Mouse (Mus musculus) ES-E14 (cell line): ENCODE measurements at regions not wholly inside any gene's neighbourhood (a gene's known extent, or its start where the extent isn't known, plus 50 kb on each side); places are given as distances from the start of the nearest gene placed in this dataset.

Experiments
- DNase-seq: peaks from one replicate; pipeline ENCODE4 v3.0.0-alpha.2; 2013; ENCODE audit warnings: low read depth, low spot score
- H3K27ac ChIP-seq: 2 replicates; pipeline ENCODE4 v1.5.1; 2012; ENCODE audit warnings: low read depth, mild to moderate bottlenecking, low read length, moderate library complexity, mixed read lengths; ENCODE audit not compliant: poor library complexity, insufficient read depth, severe bottlenecking
- H3K36me3 ChIP-seq: 2 replicates; pipeline ENCODE4 v1.6.1; 2012; ENCODE audit warnings: mild to moderate bottlenecking, low read length, moderate library complexity, mixed read lengths; ENCODE audit not compliant: control insufficient read depth, poor library complexity, insufficient read depth, severe bottlenecking
- H3K4me1 ChIP-seq, 2 experiments: fragments of 150-350 bp in 1 of 2; sonication (generic) in 1 of 2; 2 replicates each; pipeline ENCODE4 v1.6.1; 2012; ENCODE audit warnings: low read length in 2 of 2, mild to moderate bottlenecking in 1 of 2, mixed read lengths in 1 of 2; ENCODE audit not compliant: control insufficient read depth in 2 of 2, insufficient read depth in 2 of 2, poor library complexity in 1 of 2
- H3K4me3 ChIP-seq, 2 experiments: fragments of 150-350 bp in 1 of 2; sonication (generic) in 1 of 2; 2 replicates each; pipeline ENCODE4 v1.5.1; 2012; ENCODE audit warnings: low read length in 2 of 2, low read depth in 1 of 2, mild to moderate bottlenecking in 1 of 2, mixed read lengths in 1 of 2; ENCODE audit not compliant: insufficient read depth in 1 of 2, poor library complexity in 1 of 2, severe bottlenecking in 1 of 2
- H3K9ac ChIP-seq: 2 replicates; pipeline ENCODE4 v1.6.1; 2012; ENCODE audit warnings: low read depth, mild to moderate bottlenecking, low read length, mixed read lengths; ENCODE audit not compliant: poor library complexity, insufficient read depth, severe bottlenecking
- H3K9me3 ChIP-seq: fragments of 150-350 bp; sonication (generic); 2 replicates; pipeline ENCODE4 v1.6.1; 2012; ENCODE audit warnings: low read depth, mild to moderate bottlenecking, low read length; ENCODE audit not compliant: control insufficient read depth, insufficient read depth
- CHD2 ChIP-seq: IDR thresholded peaks from 2 replicates; pipeline ENCODE4 v1.6.1; 2014; ENCODE audit warnings: mild to moderate bottlenecking, low read depth, low read length, inconsistent platforms
- HCFC1 ChIP-seq: IDR thresholded peaks from 2 replicates; pipeline ENCODE4 v1.6.1; 2012; ENCODE audit warnings: low read length, inconsistent platforms, borderline replicate concordance; ENCODE audit not compliant: insufficient read depth
- MAFK ChIP-seq: IDR thresholded peaks from 2 replicates; pipeline ENCODE4 v1.6.1; 2014; ENCODE audit warnings: mild to moderate bottlenecking, low read depth, low read length, inconsistent platforms; ENCODE audit not compliant: insufficient read depth
- ZC3H11A ChIP-seq: IDR thresholded peaks from 2 replicates; pipeline ENCODE4 v1.6.1; 2012; ENCODE audit warnings: low read depth, mild to moderate bottlenecking, inconsistent platforms, low read length, borderline replicate concordance
- ZNF384 ChIP-seq: IDR thresholded peaks from 2 replicates; pipeline ENCODE4 v1.6.1; 2012; ENCODE audit warnings: low read depth, low read length, inconsistent platforms
- in situ Hi-C, 2 experiments: fragments of 600-800 bp; cut with MboI; formaldehyde crosslinking; loops; one replicate each; pipeline ENCODE4 v1.15.1; 2025; ENCODE audit warnings: low sequenced_read_pairs in 2 of 2, inconsistent platforms in 1 of 2; ENCODE audit not compliant: unreplicated experiment in 2 of 2

GRCm38 (mm10) chr10:39233926-39234450, 70.4 kb upstream of the Ccn6 start:
- H3K27ac ChIP-seq = no peak overlapping the region
- H3K9ac ChIP-seq = no peak overlapping the region
- H3K9me3 ChIP-seq = no peaks in the 10 kb centered on the region
- TF ChIP-seq ZNF384 (no peak), HCFC1 (no peak), MAFK (no peak), ZC3H11A (no peak), CHD2 (no peak)
- H3K4me3 ChIP-seq = no peak overlapping the region
- H3K4me1 ChIP-seq = peaks cover 0 to 4% of the 10 kb centered on the region in 2 experiments; a peak in 1 of 4 replicates
- no peaks in the 10 kb centered on the region for H3K36me3 ChIP-seq
- in situ Hi-C loops = no loop called here
- DNase-seq = no peak

- Histone ChIP-seq H3K9me3 (no peaks in the 10 kb centered on the region), H3K4me3 (no peak overlapping the region), H3K27ac (no peak overlapping the region), H3K4me1 (peaks cover 1 to 4% of the 10 kb centered on the region in 2 experiments; a peak in 2 of 4 replicates), H3K36me3 (no peaks in the 10 kb centered on the region), H3K9ac (no peak overlapping the region)
- no peak for TF ChIP-seq MAFK
- TF ChIP-seq ZNF384 = no peak
- no peak for DNase-seq
- in situ Hi-C loops = no loop called here
Measured at GRCm38 (mm10) chr10:39233191-39233590, 69.6 kb upstream of the Ccn6 start.

- H3K36me3 ChIP-seq = no peaks in the 10 kb centered on the region
- H3K4me3 ChIP-seq = no peak overlapping the region
- TF ChIP-seq ZNF384 (no peak), CHD2 (no peak), HCFC1 (no peak), MAFK (no peak), ZC3H11A (no peak)
- DNase-seq = no peak
- no peaks in the 10 kb centered on the region for H3K9me3 ChIP-seq
- no peak overlapping the region for H3K27ac ChIP-seq
- in situ Hi-C loops = no loop called here
- H3K4me1 ChIP-seq = peaks cover 2 to 10% of the 10 kb centered on the region in 2 experiments; a peak in 3 of 4 replicates
- no peak overlapping the region for H3K9ac ChIP-seq
Measured at GRCm38 (mm10) chr10:39230634-39231410, 67.2 kb upstream of the Ccn6 start.

GRCm38 (mm10) chr10:39229233-39229632, 65.6 kb upstream of the Ccn6 start:
- no peak overlapping the region for H3K9ac ChIP-seq
- no peak overlapping the region for H3K27ac ChIP-seq
- DNase-seq = no peak
- H3K4me3 ChIP-seq = no peak overlapping the region
- H3K36me3 ChIP-seq = no peaks in the 10 kb centered on the region
- H3K9me3 ChIP-seq = no peaks in the 10 kb centered on the region
- peaks cover 2 to 19% of the 10 kb centered on the region in 2 experiments; a peak in 3 of 4 replicates for H3K4me1 ChIP-seq
- in situ Hi-C loops = no loop called here
- TF ChIP-seq ZNF384 (no peak), CHD2 (no peak), MAFK (no peak), ZC3H11A (no peak), HCFC1 (no peak)
